Mouse (Mus musculus) thymus, adult 2 months (tissue): ENCODE measurements around the gene Dnah17.

Experiments
- CTCF ChIP-seq: fragments of 200-500 bp; IDR thresholded peaks from 2 replicates; pipeline ENCODE4 v1.5.1; 2012; ENCODE audit warnings: mild to moderate bottlenecking, control low read depth, low read length, moderate library complexity, borderline replicate concordance; ENCODE audit not compliant: control insufficient read depth, poor library complexity, insufficient read depth; ENCODE audit errors: extremely low read depth
- POLR2A ChIP-seq: fragments of 200-500 bp; IDR thresholded peaks from 2 replicates; pipeline ENCODE4 v1.6.1; 2012; ENCODE audit warnings: mild to moderate bottlenecking, low read length, control low read depth, moderate library complexity; ENCODE audit not compliant: control insufficient read depth, poor library complexity, insufficient read depth; ENCODE audit errors: extremely low read depth

GRCm38 (mm10) chr11:117982426-117982825 is 148.0 kb downstream of the Dnah17 start:
- no peak for TF ChIP-seq POLR2A
- no peak for TF ChIP-seq CTCF
